Mouse (Mus musculus) retina, postnatal 1 day (tissue): ENCODE measurements around the gene Wdr89.
"Not testable (repeated sequence)": the region's sequence is repeated elsewhere in the genome, so short reads cannot be mapped to it uniquely, and the experiment has no call there.

Source experiments
- DNase-seq: peaks from one replicate; pipeline ENCODE4 v3.0.0-alpha.2; 2012

Gene Wdr89

GRCm38 (mm10) chr12:75669258-75670106 lies at the start of gene Wdr89:
TSS of gene Wdr89 (minus strand) at chr12:75669537.
- peak; percentile 100 for DNase-seq

GRCm38 (mm10) chr12:75713596-75713995 lies 44.3 kb upstream of the Wdr89 start:
- no peak for DNase-seq

- not testable (repeated sequence) for DNase-seq
Observed at GRCm38 (mm10) chr12:75712905-75713304, 43.6 kb upstream of the Wdr89 start.

GRCm38 (mm10) chr12:75710596-75711376 lies 41.4 kb upstream of the Wdr89 start:
- no peak for DNase-seq

GRCm38 (mm10) chr12:75709506-75709905 lies 40.2 kb upstream of the Wdr89 start:
- DNase-seq = no peak

- no peak for DNase-seq
Observed at GRCm38 (mm10) chr12:75706670-75707069, 37.3 kb upstream of the Wdr89 start.

GRCm38 (mm10) chr12:75702739-75703122 lies 33.4 kb upstream of the Wdr89 start:
- no peak for DNase-seq

GRCm38 (mm10) chr12:75702084-75702738 lies 32.9 kb upstream of the Wdr89 start:
- DNase-seq = no peak

GRCm38 (mm10) chr12:75701173-75702083 lies 32.1 kb upstream of the Wdr89 start:
- DNase-seq = peak; percentile 26

- no peak for DNase-seq
Observed at GRCm38 (mm10) chr12:75698692-75699091, 29.4 kb upstream of the Wdr89 start.

GRCm38 (mm10) chr12:75695845-75696244 lies 26.5 kb upstream of the Wdr89 start:
- not testable (repeated sequence) for DNase-seq

GRCm38 (mm10) chr12:75689003-75689402 lies 19.7 kb upstream of the Wdr89 start:
- no peak for DNase-seq

- DNase-seq = no peak
Observed at GRCm38 (mm10) chr12:75687314-75687713, 18.0 kb upstream of the Wdr89 start.

GRCm38 (mm10) chr12:75684026-75684425 lies 14.7 kb upstream of the Wdr89 start:
- not testable (repeated sequence) for DNase-seq

GRCm38 (mm10) chr12:75683598-75683997 lies 14.3 kb upstream of the Wdr89 start:
- no peak for DNase-seq

- no peak for DNase-seq
Observed at GRCm38 (mm10) chr12:75682842-75683241, 13.5 kb upstream of the Wdr89 start.

GRCm38 (mm10) chr12:75681101-75681500 lies 11.8 kb upstream of the Wdr89 start:
- no peak for DNase-seq

- DNase-seq = no peak
Observed at GRCm38 (mm10) chr12:75678393-75678792, 9.1 kb upstream of the Wdr89 start.

GRCm38 (mm10) chr12:75672630-75673029 lies 3.3 kb upstream of the Wdr89 start:
- DNase-seq = no peak

- no peak for DNase-seq
Observed at GRCm38 (mm10) chr12:75671759-75672315, 2.5 kb upstream of the Wdr89 start.

- no peak for DNase-seq
Observed at GRCm38 (mm10) chr12:75670611-75671010, 1.3 kb upstream of the Wdr89 start.

- DNase-seq = no peak
Observed at GRCm38 (mm10) chr12:75668916-75669257, 450 bp downstream of the Wdr89 start.
